Comparison of ENCODE assay signal across 25 mouse cellular contexts in the genomic region with DNA sequence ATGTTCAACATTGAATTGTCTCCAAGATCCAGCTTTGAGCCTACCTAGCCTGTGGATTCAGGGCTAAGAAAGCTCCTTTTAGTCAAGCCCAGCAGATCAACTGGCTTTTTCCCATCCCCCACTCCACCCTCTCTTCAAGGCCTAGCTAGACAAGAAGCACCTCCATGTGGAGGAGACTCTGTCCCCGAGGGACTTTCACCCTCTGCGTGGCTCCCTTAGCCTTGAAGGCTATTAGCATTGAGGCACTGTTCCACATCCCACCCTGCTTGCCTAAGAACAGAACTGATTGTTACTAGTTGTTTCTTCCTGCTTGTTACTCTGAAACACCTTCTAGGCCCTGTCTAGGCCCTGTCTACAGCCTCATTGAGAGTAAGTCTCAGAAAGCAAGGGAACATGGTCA. TPM values are rescaled to one million over a fixed set of nuclear protein-coding genes. Genes with fewer than 3 reads are reported as not detected.
DNase-seq lines count a peak whose midpoint lies in the region; ATAC-seq and TF ChIP-seq lines count a peak whose summit lies in the region.
"Had no signal": no experiment of that assay in that cellular context is flagged by ENCODE, and none has a peak within 500 bp of the region (broad histone marks: within the 10 kb centered on the region; RNA-seq: fewer than 3 reads in every experiment).

No protein-coding gene starts in this region.

- H3K36me3 ChIP-seq in liver, adult 2 months (ENCODE audit: control insufficient read depth, insufficient read depth, low read length): peaks cover 8% of the 10 kb centered on the region
- peaks cover 16% of the 10 kb centered on the region for H3K36me3 ChIP-seq in liver, embryonic 12.5 days
- H3K36me3 ChIP-seq in midbrain, embryonic 11.5 days (ENCODE audit: control insufficient read depth, insufficient read depth, low read length): no peaks in the 10 kb centered on the region
- no peaks in the 10 kb centered on the region for H3K36me3 ChIP-seq in midbrain, postnatal 0 days (ENCODE audit: insufficient read depth, low read length)
- H3K36me3 ChIP-seq in CH12.LX (replicated peaks in 1 of 2; ENCODE audit: control insufficient read depth in 1 of 2, insufficient read depth in 1 of 2, low read length in 1 of 2): peaks cover 0 to 34% of the 10 kb centered on the region in 2 experiments
- H3K36me3 ChIP-seq: embryonic facial prominence, embryonic 13.5 days; embryonic facial prominence, embryonic 15.5 days; forebrain, embryonic 10.5 days; forebrain, embryonic 12.5 days had no signal

- DNase-seq in liver, adult 2 months (ENCODE audit: extremely low read depth, low read depth, low spot score): no peak
- DNase-seq in midbrain, embryonic 11.5 days (ENCODE audit: low spot score, missing footprints): peak; percentile 39
- DNase-seq in midbrain, postnatal 0 days (ENCODE audit: low spot score): no peak
- DNase-seq in B cell, adult 2 months: peak; percentile 15
- DNase-seq in CH12.LX (ENCODE audit: extremely low read depth): peak; percentile 35
- no peak for DNase-seq in lung, postnatal 4 days
- no peak for DNase-seq in embryo, embryonic 10 days (ENCODE audit: low spot score)
- DNase-seq: adrenal gland, adult 2 months; adrenal gland, postnatal 10 days; adrenal gland, postnatal 25 days; cerebellum, adult 11-12 months; cerebellum, adult 2 months; cerebellum, adult 9-10 months; cerebellum, postnatal 10 days; cerebellum, postnatal 25 days; embryo, embryonic 11 days had no signal

- no peak overlapping the region for H3K4me3 ChIP-seq in liver, adult 2 months (ENCODE audit: insufficient read depth, low read depth, low read length)
- H3K4me3 ChIP-seq in liver, embryonic 12.5 days: no peak overlapping the region
- no peak overlapping the region for H3K4me3 ChIP-seq in midbrain, embryonic 11.5 days (ENCODE audit: low read depth, low read length)
- no peak overlapping the region for H3K4me3 ChIP-seq in midbrain, postnatal 0 days (ENCODE audit: low read depth, low read length)
- H3K4me3 ChIP-seq in CH12.LX (replicated peaks in 1 of 3; ENCODE audit: low read depth in 2 of 3, low read length in 2 of 3, poor library complexity in 1 of 3): no peak overlapping the region
- H3K4me3 ChIP-seq: embryonic facial prominence, embryonic 13.5 days; embryonic facial prominence, embryonic 15.5 days; erythroblast, embryonic 14.5 days; forebrain, embryonic 10.5 days; forebrain, embryonic 12.5 days had no signal

- ATAC-seq in liver, embryonic 12.5 days: no peak
- no peak for ATAC-seq in midbrain, embryonic 11.5 days (ENCODE audit: low FRiP score)
- ATAC-seq in midbrain, postnatal 0 days (ENCODE audit: low FRiP score): no peak
- ATAC-seq: CD4-positive, CD25-positive, alpha-beta regulatory T cell, adult 4 months; forebrain, embryonic 14.5 days; forebrain, embryonic 16.5 days had no signal

- no peak for TF ChIP-seq CTCF in liver, adult 2 months (IDR thresholded peaks at IDR 0.05; ENCODE audit: low read depth, low read length)
- no peak for TF ChIP-seq CTCF in midbrain, postnatal 0 days (IDR thresholded peaks at IDR 0.05)
- TF ChIP-seq CTCF in CH12.LX (conservative IDR thresholded peaks at IDR 0.05 in 1 of 2, IDR thresholded peaks at IDR 0.05 in 1 of 2; ENCODE audit: low read depth in 2 of 2, low read length in 2 of 2): no peak

- dilution Hi-C loops in CH12.LX (cut with MboI; ENCODE audit: extremely low pct_ligation_motif_present, extremely low pct_unique_long_range_greater_than_20kb, low sequenced_read_pairs): no loop called here

- in situ Hi-C loops in CH12.LX (cut with MboI; ENCODE audit: low pct_ligation_motif_present, low pct_unique_long_range_greater_than_20kb, low sequenced_read_pairs): no loop called here

- peaks cover 40% of the 10 kb centered on the region; the same call in 1 of the 2 replicates for H3K79me2 ChIP-seq in liver, adult 2 months (ENCODE audit: control insufficient read depth, insufficient read depth, low read length)
- H3K79me2 ChIP-seq in CH12.LX (replicated peaks; ENCODE audit: control insufficient read depth, extremely low read depth, insufficient read depth, poor library complexity, severe bottlenecking): peaks cover 15% of the 10 kb centered on the region

- 79% methylated on average over 2 of the region's 2 CpGs for WGBS in liver, adult 2 months
- 66% methylated on average over 2 of the region's 2 CpGs for WGBS in liver, embryonic 12.5 days (ENCODE audit: insufficient replicate concordance)
- 78% methylated on average over 2 of the region's 2 CpGs for WGBS in midbrain, embryonic 11.5 days
- WGBS in midbrain, postnatal 0 days: 73% methylated on average over 2 of the region's 2 CpGs

- peak overlapping the region; percentile 2 for H3K27ac ChIP-seq in liver, adult 2 months (replicated peaks; ENCODE audit: insufficient read depth, low read depth, low read length)
- no peak overlapping the region for H3K27ac ChIP-seq in liver, embryonic 12.5 days
- no peak overlapping the region for H3K27ac ChIP-seq in midbrain, embryonic 11.5 days (ENCODE audit: low read depth, low read length)
- H3K27ac ChIP-seq in midbrain, postnatal 0 days (ENCODE audit: low read depth, low read length): no peak overlapping the region
- H3K27ac ChIP-seq in CH12.LX (ENCODE audit: insufficient read depth, low read depth): peak overlapping the region; percentile 18; the same call in 1 of the 2 replicates
- H3K27ac ChIP-seq: embryonic facial prominence, embryonic 13.5 days; embryonic facial prominence, embryonic 15.5 days; forebrain, embryonic 10.5 days; forebrain, embryonic 12.5 days had no signal

- no peak for TF ChIP-seq POLR2A in liver, adult 2 months (IDR thresholded peaks at IDR 0.05; ENCODE audit: extremely low read depth, insufficient read depth, low read length)
- no peak for TF ChIP-seq POLR2A in CH12.LX (IDR thresholded peaks at IDR 0.05; ENCODE audit: low read depth, low read length)

- TF ChIP-seq RAD21 in CH12.LX (IDR thresholded peaks at IDR 0.05; ENCODE audit: low read depth, low read length): no peak

- H3K4me2 ChIP-seq in liver, embryonic 12.5 days: no peak overlapping the region
- no peak overlapping the region for H3K4me2 ChIP-seq in midbrain, embryonic 11.5 days
- H3K4me2 ChIP-seq in midbrain, postnatal 0 days (ENCODE audit: low read depth, low read length, poor library complexity, severe bottlenecking): no peak overlapping the region
- H3K4me2 ChIP-seq in CH12.LX (ENCODE audit: insufficient read depth, low read depth, poor library complexity, severe bottlenecking): no peak overlapping the region
- H3K4me2 ChIP-seq: embryonic facial prominence, embryonic 13.5 days; embryonic facial prominence, embryonic 15.5 days; forebrain, embryonic 12.5 days had no signal

- no peak for TF ChIP-seq EP300 in CH12.LX (IDR thresholded peaks at IDR 0.05; ENCODE audit: low read length)

- H3K9ac ChIP-seq in liver, adult 2 months (ENCODE audit: low read depth, low read length): no peak overlapping the region
- H3K9ac ChIP-seq in liver, embryonic 12.5 days: no peak overlapping the region
- no peak overlapping the region for H3K9ac ChIP-seq in midbrain, embryonic 11.5 days (ENCODE audit: low read length)
- H3K9ac ChIP-seq in midbrain, postnatal 0 days (replicated peaks; ENCODE audit: low read length, poor library complexity, severe bottlenecking): no peak overlapping the region
- H3K9ac ChIP-seq in CH12.LX (ENCODE audit: insufficient read depth, low read depth): no peak overlapping the region
- H3K9ac ChIP-seq: embryonic facial prominence, embryonic 13.5 days; embryonic facial prominence, embryonic 15.5 days; forebrain, embryonic 12.5 days had no signal

- H3K4me1 ChIP-seq in liver, adult 2 months (ENCODE audit: control insufficient read depth, insufficient read depth, low read length): peaks cover 37% of the 10 kb centered on the region
- H3K4me1 ChIP-seq in liver, embryonic 12.5 days: peaks cover 54% of the 10 kb centered on the region
- H3K4me1 ChIP-seq in midbrain, embryonic 11.5 days (ENCODE audit: control insufficient read depth, insufficient read depth, low read length): peaks cover 5% of the 10 kb centered on the region; the same call in 1 of the 2 replicates
- peaks cover 7% of the 10 kb centered on the region; the same call in 1 of the 2 replicates for H3K4me1 ChIP-seq in midbrain, postnatal 0 days (ENCODE audit: insufficient read depth, low read length)
- H3K4me1 ChIP-seq in CH12.LX (ENCODE audit: control insufficient read depth in 1 of 2, insufficient read depth in 2 of 2): peaks cover 6 to 19% of the 10 kb centered on the region in 2 experiments

- no peaks in the 10 kb centered on the region for H3K9me3 ChIP-seq in liver, embryonic 12.5 days (replicated peaks)
- H3K9me3 ChIP-seq in midbrain, embryonic 11.5 days (ENCODE audit: control insufficient read depth, low read length): no peaks in the 10 kb centered on the region
- no peaks in the 10 kb centered on the region for H3K9me3 ChIP-seq in midbrain, postnatal 0 days (ENCODE audit: low read length)
- H3K9me3 ChIP-seq in CH12.LX (replicated peaks; ENCODE audit: low read length): peaks cover 3% of the 10 kb centered on the region
- H3K9me3 ChIP-seq: embryonic facial prominence, embryonic 13.5 days; embryonic facial prominence, embryonic 15.5 days; forebrain, embryonic 10.5 days; forebrain, embryonic 12.5 days had no signal

- no peaks in the 10 kb centered on the region for H3K27me3 ChIP-seq in liver, adult 2 months (ENCODE audit: control insufficient read depth, insufficient read depth, low read length)
- no peaks in the 10 kb centered on the region for H3K27me3 ChIP-seq in liver, embryonic 12.5 days (replicated peaks)
- H3K27me3 ChIP-seq in midbrain, embryonic 11.5 days (ENCODE audit: control insufficient read depth, insufficient read depth, low read length): peaks cover 23% of the 10 kb centered on the region
- H3K27me3 ChIP-seq in midbrain, postnatal 0 days (ENCODE audit: insufficient read depth, low read length): no peaks in the 10 kb centered on the region
- H3K27me3 ChIP-seq in CH12.LX (replicated peaks): no peaks in the 10 kb centered on the region

TF ChIP-seq in CH12.LX, 34 proteins besides CTCF, POLR2A, EP300 and RAD21 (continues in another document):
- TF ChIP-seq CHD2 (IDR thresholded peaks at IDR 0.05; ENCODE audit: low read length) (no peak; the same call in 1 of the 2 replicates), JUN (IDR thresholded peaks at IDR 0.05; ENCODE audit: insufficient read depth, low read depth, low read length) (no peak), USF1 (IDR thresholded peaks at IDR 0.05; ENCODE audit: low read depth, low read length) (no peak), ETS1 (conservative IDR thresholded peaks at IDR 0.05; ENCODE audit: low read depth, low read length) (no peak), UBTF (IDR thresholded peaks at IDR 0.05; ENCODE audit: low read depth, low read length) (no peak)

RNA-seq across cellular contexts. Expression of a gene that starts 7.0 kb away (rescaled TPM):
- total RNA-seq in liver, adult 2 months (2014; rRNA removed): 81.9 and 90.1 TPM in 2 replicates
- polyA plus RNA-seq in liver, adult 2 months (2012; rRNA removed): 48.2 and 64.9 TPM in 2 replicates
- 9.3 and 9.4 TPM in 2 replicates for polyA plus RNA-seq in liver, embryonic 12.5 days (2016; fragmentation: Nextera tagmentation; extraction: Ambion mirVana)
- 2.8 and 3.5 TPM in 2 replicates for polyA plus RNA-seq in midbrain, embryonic 11.5 days (2014; fragmentation: Nextera tagmentation; extraction: Ambion mirVana)
- 16.8 and 20.5 TPM in 2 replicates for total RNA-seq in midbrain, postnatal 0 days (2014; rRNA removed)
- polyA plus RNA-seq in midbrain, postnatal 0 days (2015; fragmentation: Nextera tagmentation; extraction: Ambion mirVana): 38.0 and 40.1 TPM in 2 replicates
- total RNA-seq in CH12.LX (2012; rRNA removed): 6.5 and 10.2 TPM in 2 replicates
- total RNA-seq in CH12.LX (2014; rRNA removed): 8.9 and 9.5 TPM in 2 replicates
- 16.4 and 18.6 TPM in 2 replicates for polyA plus RNA-seq in CH12.LX (2012; ENCODE audit: insufficient read length, low read depth)

Comparison
In these comparisons a context has a peak if more than half of its experiments do, and no peak if none do; other contexts are left out.
1. DNase-seq: peak in midbrain, embryonic 11.5 days (single experiment), B cell, adult 2 months (2 of 2) and CH12.LX (single experiment); none in liver, adult 2 months (single experiment), midbrain, postnatal 0 days (single experiment), lung, postnatal 4 days (0 of 2) and embryo, embryonic 10 days (single experiment).
2. H3K27ac ChIP-seq: peak in liver, adult 2 months (single experiment) and CH12.LX (single experiment); none in liver, embryonic 12.5 days (single experiment), midbrain, embryonic 11.5 days (single experiment) and midbrain, postnatal 0 days (single experiment).